Comparison of ENCODE assay signal across 8 mouse cellular contexts in genomic region chr9:121757835-121758814, GRCm38 (mm10). TPM values are rescaled to one million over a fixed set of nuclear protein-coding genes. Genes with fewer than 3 reads are reported as not detected.
DNase-seq lines count a peak whose midpoint lies in the region; ATAC-seq and TF ChIP-seq lines count a peak whose summit lies in the region.

No protein-coding gene starts in this region.

- TF ChIP-seq EP300 in MEL (IDR thresholded peaks at IDR 0.05; ENCODE audit: low read depth in 1 of 2, low read length in 2 of 2) = no peak

- no peak for TF ChIP-seq CTCF in MEL (IDR thresholded peaks at IDR 0.05 in 2 of 3, conservative IDR thresholded peaks at IDR 0.05 in 1 of 3; ENCODE audit: control insufficient read depth in 1 of 3, insufficient read depth in 1 of 3, low read depth in 2 of 3, low read length in 3 of 3, poor library complexity in 1 of 3, severe bottlenecking in 1 of 3)

- 52% methylated on average over 10 of the region's 10 CpGs for WGBS in heart, embryonic 10.5 days
- 55% methylated on average over 10 of the region's 10 CpGs for WGBS in forebrain, embryonic 13.5 days
- 53% methylated on average over 10 of the region's 10 CpGs for WGBS in intestine, embryonic 16.5 days
- 58% methylated on average over 10 of the region's 10 CpGs for WGBS in neural tube, embryonic 12.5 days

- H3K27ac ChIP-seq in heart, embryonic 10.5 days = no peak overlapping the region; the same call in none of the 2 replicates
- no peak overlapping the region for H3K27ac ChIP-seq in MEL (ENCODE audit: control insufficient read depth, low read depth, low read length)
- no peak overlapping the region for H3K27ac ChIP-seq in forebrain, embryonic 13.5 days
- H3K27ac ChIP-seq in intestine, embryonic 16.5 days (ENCODE audit: low read length) = no peak overlapping the region
- H3K27ac ChIP-seq in neural tube, embryonic 12.5 days = no peak overlapping the region

- H3K9ac ChIP-seq in MEL (ENCODE audit: control insufficient read depth, low read depth, low read length, poor library complexity, severe bottlenecking) = no peak overlapping the region
- peak overlapping the region; percentile 93 for H3K9ac ChIP-seq in forebrain, embryonic 13.5 days
- peak overlapping the region; percentile 92 for H3K9ac ChIP-seq in intestine, embryonic 16.5 days (ENCODE audit: low read depth, low read length)
- H3K9ac ChIP-seq in neural tube, embryonic 12.5 days = peak overlapping the region; percentile 94

- no peak for TF ChIP-seq POLR2A in MEL (IDR thresholded peaks at IDR 0.05; ENCODE audit: control insufficient read depth in 1 of 2, insufficient read depth in 1 of 2, low read depth in 1 of 2, low read length in 2 of 2, poor library complexity in 1 of 2)

- no peak for TF ChIP-seq RAD21 in MEL (IDR thresholded peaks at IDR 0.05; ENCODE audit: low read depth, low read length)

- ATAC-seq in forebrain, embryonic 13.5 days = no peak
- no peak for ATAC-seq in intestine, embryonic 16.5 days
- ATAC-seq in neural tube, embryonic 12.5 days (ENCODE audit: low FRiP score, low read depth) = no peak
- no peak for ATAC-seq in granulocyte monocyte progenitor cell, adult 5-6 weeks (replicated peaks; ENCODE audit: poor library complexity, severe bottlenecking)

- peaks cover 53% of the 10 kb centered on the region for H3K36me3 ChIP-seq in heart, embryonic 10.5 days
- H3K36me3 ChIP-seq in MEL (ENCODE audit: control insufficient read depth in 1 of 2, insufficient read depth in 2 of 2, low read length in 2 of 2) = peaks cover 0 to 13% of the 10 kb centered on the region in 2 experiments; a peak in 2 of 4 replicates
- H3K36me3 ChIP-seq in forebrain, embryonic 13.5 days (ENCODE audit: poor library complexity, severe bottlenecking) = peaks cover 44% of the 10 kb centered on the region
- peaks cover 11% of the 10 kb centered on the region for H3K36me3 ChIP-seq in intestine, embryonic 16.5 days (ENCODE audit: control insufficient read depth, insufficient read depth, low read length)
- H3K36me3 ChIP-seq in neural tube, embryonic 12.5 days = peaks cover 37% of the 10 kb centered on the region

- no peaks in the 10 kb centered on the region for H3K9me3 ChIP-seq in heart, embryonic 10.5 days
- H3K9me3 ChIP-seq in MEL (replicated peaks; ENCODE audit: insufficient read depth, low read length) = no peaks in the 10 kb centered on the region
- no peaks in the 10 kb centered on the region for H3K9me3 ChIP-seq in forebrain, embryonic 13.5 days (replicated peaks)
- H3K9me3 ChIP-seq in intestine, embryonic 16.5 days (ENCODE audit: control insufficient read depth, low read length) = no peaks in the 10 kb centered on the region
- H3K9me3 ChIP-seq in neural tube, embryonic 12.5 days = no peaks in the 10 kb centered on the region

- H3K4me3 ChIP-seq in heart, embryonic 10.5 days = peak overlapping the region; percentile 82
- no peak overlapping the region for H3K4me3 ChIP-seq in MEL (ENCODE audit: control insufficient read depth in 1 of 2, insufficient read depth in 1 of 2, low read depth in 2 of 2, low read length in 2 of 2)
- peak overlapping the region; percentile 88 for H3K4me3 ChIP-seq in forebrain, embryonic 13.5 days
- peak overlapping the region; percentile 81 for H3K4me3 ChIP-seq in intestine, embryonic 16.5 days (ENCODE audit: low read length)
- peak overlapping the region; percentile 89; the same call in 1 of the 2 replicates for H3K4me3 ChIP-seq in neural tube, embryonic 12.5 days

- H3K27me3 ChIP-seq in heart, embryonic 10.5 days (ENCODE audit: insufficient read depth, poor library complexity, severe bottlenecking) = no peaks in the 10 kb centered on the region
- H3K27me3 ChIP-seq in MEL (ENCODE audit: control insufficient read depth in 1 of 2, insufficient read depth in 2 of 2, low read length in 2 of 2) = no peaks in the 10 kb centered on the region
- no peaks in the 10 kb centered on the region for H3K27me3 ChIP-seq in forebrain, embryonic 13.5 days
- no peaks in the 10 kb centered on the region for H3K27me3 ChIP-seq in intestine, embryonic 16.5 days (replicated peaks; ENCODE audit: control insufficient read depth, insufficient read depth, low read length)
- H3K27me3 ChIP-seq in neural tube, embryonic 12.5 days (replicated peaks) = no peaks in the 10 kb centered on the region

- peaks cover 44% of the 10 kb centered on the region for H3K4me1 ChIP-seq in heart, embryonic 10.5 days
- no peaks in the 10 kb centered on the region for H3K4me1 ChIP-seq in MEL (ENCODE audit: control insufficient read depth in 1 of 2, insufficient read depth in 2 of 2, low read length in 2 of 2)
- H3K4me1 ChIP-seq in forebrain, embryonic 13.5 days = peaks cover 34% of the 10 kb centered on the region
- peaks cover 31% of the 10 kb centered on the region for H3K4me1 ChIP-seq in intestine, embryonic 16.5 days (ENCODE audit: control insufficient read depth, insufficient read depth, low read length)
- peaks cover 39% of the 10 kb centered on the region for H3K4me1 ChIP-seq in neural tube, embryonic 12.5 days

- H3K79me2 ChIP-seq in MEL (ENCODE audit: control insufficient read depth, insufficient read depth, low read length, poor library complexity) = no peaks in the 10 kb centered on the region

- DNase-seq in heart, embryonic 10.5 days (ENCODE audit: low spot score) = peak; percentile 74
- DNase-seq in heart, postnatal 4 days = no peak
- peak; percentile 14 for DNase-seq in MEL (ENCODE audit: low read depth, low spot score)
- no peak for DNase-seq in right cerebral cortex, postnatal 25 days

- peak overlapping the region; percentile 96 for H3K4me2 ChIP-seq in forebrain, embryonic 13.5 days
- H3K4me2 ChIP-seq in intestine, embryonic 16.5 days (ENCODE audit: low read depth, low read length) = peak overlapping the region; percentile 97
- peak overlapping the region; percentile 96 for H3K4me2 ChIP-seq in neural tube, embryonic 12.5 days (replicated peaks)

RNA-seq across cellular contexts. Expression of gene Zfp651, which starts 1.0 kb away (rescaled TPM):
- polyA plus RNA-seq in heart, embryonic 10.5 days (2016; fragmentation: Nextera tagmentation; extraction: Ambion mirVana) = 6.3 and 7.2 TPM in 2 replicates
- 10 to 100 TPM; 75.6 to 81.6 TPM for total RNA-seq in heart, postnatal 4 days (2021)
- 0.12 TPM in 1 of 2 replicates, not detected in the other for total RNA-seq in MEL (2012; rRNA removed)
- polyA plus RNA-seq in MEL (2012; ENCODE audit: insufficient read depth in 1 of 2, insufficient read length in 2 of 2, low read depth in 1 of 2, low replicate concordance in 2 of 2, missing spikeins in 1 of 2) = under 1 TPM in 1 of 2 experiments, not detected in 1; 0.07 TPM
- polyA plus RNA-seq in forebrain, embryonic 13.5 days (2015; fragmentation: Nextera tagmentation; extraction: Ambion mirVana) = 8.1 and 8.4 TPM in 2 replicates
- polyA plus RNA-seq in intestine, embryonic 16.5 days (2015; fragmentation: Nextera tagmentation; extraction: Ambion mirVana) = 4.0 and 4.8 TPM in 2 replicates
- 13.1 and 19.2 TPM in 2 replicates for polyA plus RNA-seq in neural tube, embryonic 12.5 days (2016; fragmentation: Nextera tagmentation; extraction: Ambion mirVana)
- 0.98 TPM in 1 of 2 replicates, not detected in the other for total RNA-seq in granulocyte monocyte progenitor cell, adult 5-6 weeks (2014; fragmentation: Nextera tagmentation)
- total RNA-seq in granulocyte monocyte progenitor cell, adult 5-6 weeks (2017) = 0.39 TPM in 1 of 2 replicates, not detected in the other

RNA-seq across cellular contexts. Expression of gene Klhl40, which starts 19.3 kb away (rescaled TPM):
- 0.36 and 0.38 TPM in 2 replicates for polyA plus RNA-seq in heart, embryonic 10.5 days (2016; fragmentation: Nextera tagmentation; extraction: Ambion mirVana)
- 10 to 100 TPM; 14.1 to 15.4 TPM for total RNA-seq in heart, postnatal 4 days (2021)
- total RNA-seq in MEL (2012; rRNA removed) = not detected in 2 replicates
- polyA plus RNA-seq in MEL (2012; ENCODE audit: insufficient read depth in 1 of 2, insufficient read length in 2 of 2, low read depth in 1 of 2, low replicate concordance in 2 of 2, missing spikeins in 1 of 2) = not detected
- polyA plus RNA-seq in forebrain, embryonic 13.5 days (2015; fragmentation: Nextera tagmentation; extraction: Ambion mirVana) = 0.13 and 0.49 TPM in 2 replicates
- polyA plus RNA-seq in intestine, embryonic 16.5 days (2015; fragmentation: Nextera tagmentation; extraction: Ambion mirVana) = 0.27 and 0.32 TPM in 2 replicates
- polyA plus RNA-seq in neural tube, embryonic 12.5 days (2016; fragmentation: Nextera tagmentation; extraction: Ambion mirVana) = 2.1 and 2.8 TPM in 2 replicates
- total RNA-seq in granulocyte monocyte progenitor cell, adult 5-6 weeks (2014; fragmentation: Nextera tagmentation) = 0.41 TPM in 1 of 2 replicates, not detected in the other
- not detected in 2 replicates for total RNA-seq in granulocyte monocyte progenitor cell, adult 5-6 weeks (2017)

RNA-seq across cellular contexts. Expression of gene Hhatl, which starts 34.2 kb away (rescaled TPM):
- 0.84 and 2.0 TPM in 2 replicates for polyA plus RNA-seq in heart, embryonic 10.5 days (2016; fragmentation: Nextera tagmentation; extraction: Ambion mirVana)
- 10 to 100 TPM; 72.5 to 84.4 TPM for total RNA-seq in heart, postnatal 4 days (2021)
- total RNA-seq in MEL (2012; rRNA removed) = not detected in 2 replicates
- not detected for polyA plus RNA-seq in MEL (2012; ENCODE audit: insufficient read depth in 1 of 2, insufficient read length in 2 of 2, low read depth in 1 of 2, low replicate concordance in 2 of 2, missing spikeins in 1 of 2)
- 0.09 and 0.16 TPM in 2 replicates for polyA plus RNA-seq in forebrain, embryonic 13.5 days (2015; fragmentation: Nextera tagmentation; extraction: Ambion mirVana)
- 1.2 and 2.1 TPM in 2 replicates for polyA plus RNA-seq in intestine, embryonic 16.5 days (2015; fragmentation: Nextera tagmentation; extraction: Ambion mirVana)
- not detected in 2 replicates for polyA plus RNA-seq in neural tube, embryonic 12.5 days (2016; fragmentation: Nextera tagmentation; extraction: Ambion mirVana)
- total RNA-seq in granulocyte monocyte progenitor cell, adult 5-6 weeks (2014; fragmentation: Nextera tagmentation) = not detected in 2 replicates
- not detected in 2 replicates for total RNA-seq in granulocyte monocyte progenitor cell, adult 5-6 weeks (2017)

RNA-seq across cellular contexts. Expression of gene Nktr, which starts 39.2 kb away (rescaled TPM):
- 48.7 and 49.8 TPM in 2 replicates for polyA plus RNA-seq in heart, embryonic 10.5 days (2016; fragmentation: Nextera tagmentation; extraction: Ambion mirVana)
- 10 to 100 TPM; 67.6 to 73.5 TPM for total RNA-seq in heart, postnatal 4 days (2021)
- 32.0 and 32.4 TPM in 2 replicates for total RNA-seq in MEL (2012; rRNA removed)
- polyA plus RNA-seq in MEL (2012; ENCODE audit: insufficient read depth in 1 of 2, insufficient read length in 2 of 2, low read depth in 1 of 2, low replicate concordance in 2 of 2, missing spikeins in 1 of 2) = 10 to 100 TPM; 34.3 to 70.7 TPM
- 69.5 and 70.9 TPM in 2 replicates for polyA plus RNA-seq in forebrain, embryonic 13.5 days (2015; fragmentation: Nextera tagmentation; extraction: Ambion mirVana)
- 44.8 and 46.3 TPM in 2 replicates for polyA plus RNA-seq in intestine, embryonic 16.5 days (2015; fragmentation: Nextera tagmentation; extraction: Ambion mirVana)
- 57.6 and 64.5 TPM in 2 replicates for polyA plus RNA-seq in neural tube, embryonic 12.5 days (2016; fragmentation: Nextera tagmentation; extraction: Ambion mirVana)
- 140 and 176 TPM in 2 replicates for total RNA-seq in granulocyte monocyte progenitor cell, adult 5-6 weeks (2014; fragmentation: Nextera tagmentation)
- 130 and 131 TPM in 2 replicates for total RNA-seq in granulocyte monocyte progenitor cell, adult 5-6 weeks (2017)

RNA-seq across cellular contexts. Expression of gene Ss18l2, which starts 48.0 kb away (rescaled TPM):
- polyA plus RNA-seq in heart, embryonic 10.5 days (2016; fragmentation: Nextera tagmentation; extraction: Ambion mirVana) = 115 and 138 TPM in 2 replicates
- total RNA-seq in heart, postnatal 4 days (2021) = 100 to 1,000 TPM; 115 to 127 TPM
- 37.4 and 47.8 TPM in 2 replicates for total RNA-seq in MEL (2012; rRNA removed)
- 10 to 100 TPM in 1 of 2 experiments, not detected in 1; 48.5 TPM for polyA plus RNA-seq in MEL (2012; ENCODE audit: insufficient read depth in 1 of 2, insufficient read length in 2 of 2, low read depth in 1 of 2, low replicate concordance in 2 of 2, missing spikeins in 1 of 2)
- polyA plus RNA-seq in forebrain, embryonic 13.5 days (2015; fragmentation: Nextera tagmentation; extraction: Ambion mirVana) = 130 and 159 TPM in 2 replicates
- polyA plus RNA-seq in intestine, embryonic 16.5 days (2015; fragmentation: Nextera tagmentation; extraction: Ambion mirVana) = 124 and 144 TPM in 2 replicates
- 131 and 134 TPM in 2 replicates for polyA plus RNA-seq in neural tube, embryonic 12.5 days (2016; fragmentation: Nextera tagmentation; extraction: Ambion mirVana)
- total RNA-seq in granulocyte monocyte progenitor cell, adult 5-6 weeks (2014; fragmentation: Nextera tagmentation) = 25.7 and 67.5 TPM in 2 replicates
- 44.9 and 59.5 TPM in 2 replicates for total RNA-seq in granulocyte monocyte progenitor cell, adult 5-6 weeks (2017)

Comparison
In these comparisons a context has a peak if more than half of its experiments do, and no peak if none do; other contexts are left out.
1. DNase-seq: peak in heart, embryonic 10.5 days (single experiment) and MEL (single experiment); none in heart, postnatal 4 days (single experiment) and right cerebral cortex, postnatal 25 days (single experiment).
2. H3K4me3 ChIP-seq: peak in heart, embryonic 10.5 days (single experiment), forebrain, embryonic 13.5 days (single experiment), intestine, embryonic 16.5 days (single experiment) and neural tube, embryonic 12.5 days (single experiment); none in MEL (0 of 2).
3. Peak in every context shown above with its lines, with median percentiles within 50 percentile points of each other: H3K4me2 ChIP-seq.